Mouse (Mus musculus) stomach, embryonic 15.5 days (tissue): Measurements from ENCODE around the gene Cyp46a1. TPM values are rescaled to one million over a fixed set of nuclear protein-coding genes. Genes with fewer than 3 reads are reported as not detected.

ENCODE experiments used
- ATAC-seq: fragments of 200-750 bp; cut with Nextera tagmentation; 2 replicates; pipeline ENCODE4 v1.8.0; 2017; ENCODE audit warnings: low read depth, moderate number of reproducible peaks, moderate TSS enrichment; ENCODE audit not compliant: insufficient read depth, low FRiP score
- H3K27ac ChIP-seq: fragments of 300-500 bp; sonication (generic); 2 replicates; pipeline ENCODE4 v1.5.1; 2015; ENCODE audit warnings: mild to moderate bottlenecking, inconsistent platforms
- H3K27me3 ChIP-seq: fragments of 300-500 bp; sonication (generic); replicated peaks from 2 replicates; pipeline ENCODE4 v1.6.1; 2015; ENCODE audit warnings: inconsistent platforms
- H3K36me3 ChIP-seq: fragments of 300-500 bp; sonication (generic); 2 replicates; pipeline ENCODE4 v1.6.1; 2015; ENCODE audit warnings: inconsistent platforms
- H3K4me1 ChIP-seq: fragments of 300-500 bp; sonication (generic); 2 replicates; pipeline ENCODE4 v1.6.1; 2015; ENCODE audit warnings: inconsistent platforms
- H3K4me2 ChIP-seq: fragments of 300-500 bp; sonication (generic); 2 replicates; pipeline ENCODE4 v1.6.1; 2015; ENCODE audit warnings: mild to moderate bottlenecking, inconsistent platforms
- H3K4me3 ChIP-seq: fragments of 300-500 bp; sonication (generic); replicated peaks from 2 replicates; pipeline ENCODE4 v1.5.1; 2015; ENCODE audit warnings: inconsistent platforms
- H3K9ac ChIP-seq: fragments of 300-500 bp; sonication (generic); 2 replicates; pipeline ENCODE4 v1.6.1; 2015; ENCODE audit warnings: inconsistent platforms
- H3K9me3 ChIP-seq: fragments of 300-500 bp; sonication (generic); 2 replicates; pipeline ENCODE4 v1.6.1; 2016; ENCODE audit warnings: inconsistent platforms
- WGBS: fragments of 180-500 bp; shearing (Covaris S2); methylation state at CpG from one replicate; pipeline ENCODE4 v1.1.7; 2015; 5-methylcytosine and 5-hydroxymethylcytosine counted together
- polyA plus RNA-seq: library from polyadenylated mRNA; unstranded; fragments of >200 nt; fragmentation: Nextera tagmentation; extraction: Ambion mirVana; gene quantifications from 2 replicates; pipeline ENCODE4 v1.2.1, GENCODE M21; 2015

Gene Cyp46a1
- polyA plus RNA-seq, 1 experiment from 2014 or later = 8.4 TPM

DNA sequence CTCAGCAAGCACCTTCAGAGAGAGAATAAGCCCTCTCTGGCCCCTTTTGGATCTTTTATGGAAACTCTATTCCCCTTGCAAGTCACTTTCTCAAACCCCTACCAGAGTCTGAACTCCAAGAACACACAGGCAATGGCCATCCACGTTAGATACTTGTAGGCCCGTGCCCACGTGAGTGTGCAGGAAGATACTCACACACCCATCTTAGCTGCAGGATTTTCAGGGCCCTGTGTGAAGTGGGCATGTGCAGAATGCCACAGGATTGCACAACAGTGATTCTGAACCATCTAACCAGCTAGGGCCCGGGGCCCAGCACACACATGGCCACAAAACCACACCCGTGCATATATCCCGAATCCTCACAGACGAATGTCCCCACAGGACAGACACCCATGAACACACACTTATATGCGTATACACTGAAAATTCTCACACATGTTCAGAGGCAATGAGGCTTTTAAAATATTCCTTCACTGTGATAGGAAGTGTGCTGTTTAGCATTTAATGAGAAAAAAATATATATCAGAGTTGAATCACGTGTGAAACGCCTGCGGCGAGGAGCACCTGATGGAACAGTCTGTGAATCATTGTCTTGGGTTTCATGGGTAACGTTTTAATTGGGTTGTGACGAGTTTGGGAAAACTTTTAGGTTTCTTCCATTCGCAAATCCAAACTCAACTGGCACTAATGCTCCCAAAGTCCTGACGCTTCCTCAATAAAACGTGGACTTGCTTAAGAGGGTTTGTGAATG, 60.5 kb downstream of the Cyp46a1 start:
- Histone ChIP-seq H3K27me3 (no peaks in the 10 kb centered on the region), H3K36me3 (no peaks in the 10 kb centered on the region), H3K9ac (no peak overlapping the region), H3K9me3 (no peaks in the 10 kb centered on the region), H3K4me1 (peaks cover 17% of the 10 kb centered on the region), H3K4me3 (no peak overlapping the region), H3K4me2 (no peak overlapping the region), H3K27ac (no peak overlapping the region)
- 88% methylated on average over 17 of the region's 17 CpGs for WGBS
- ATAC-seq = no peak

- ATAC-seq = no peak
- H3K9ac ChIP-seq = no peak overlapping the region
- no peaks in the 10 kb centered on the region for H3K36me3 ChIP-seq
- WGBS = 77% methylated on average over 6 of the region's 6 CpGs
- H3K9me3 ChIP-seq = no peaks in the 10 kb centered on the region
- no peak overlapping the region for H3K27ac ChIP-seq
- no peak overlapping the region for H3K4me3 ChIP-seq
- no peak overlapping the region for H3K4me2 ChIP-seq
- H3K4me1 ChIP-seq = peaks cover 17% of the 10 kb centered on the region
- no peaks in the 10 kb centered on the region for H3K27me3 ChIP-seq
These were observed 61.1 kb downstream of the Cyp46a1 start for GRCm38 (mm10) chr12:108395285-108395660.

- H3K9me3 ChIP-seq = no peaks in the 10 kb centered on the region
- 80% methylated on average over 11 of the region's 11 CpGs for WGBS
- no peak for ATAC-seq
These were observed 62.1 kb downstream of the Cyp46a1 start for GRCm38 (mm10) chr12:108396081-108396947.

GRCm38 (mm10) chr12:108398681-108399080, 64.5 kb downstream of the Cyp46a1 start:
- Histone ChIP-seq H3K9me3 (no peaks in the 10 kb centered on the region), H3K4me3 (no peak overlapping the region), H3K4me1 (peaks cover under 1% of the 10 kb centered on the region; the same call in 1 of the 2 replicates), H3K36me3 (no peaks in the 10 kb centered on the region), H3K9ac (no peak overlapping the region), H3K4me2 (no peak overlapping the region), H3K27ac (no peak overlapping the region), H3K27me3 (no peaks in the 10 kb centered on the region)
- no peak for ATAC-seq
- 83% methylated on average over 7 of the region's 7 CpGs for WGBS

More at GRCm38 (mm10) chr12:108396081-108396947, 62.1 kb downstream of the Cyp46a1 start:
- H3K36me3 ChIP-seq = no peaks in the 10 kb centered on the region
- no peak overlapping the region for H3K27ac ChIP-seq
- no peak overlapping the region for H3K4me2 ChIP-seq
- no peak overlapping the region for H3K9ac ChIP-seq
- H3K4me3 ChIP-seq = no peak overlapping the region
- no peaks in the 10 kb centered on the region for H3K27me3 ChIP-seq
- H3K4me1 ChIP-seq = peaks cover 17% of the 10 kb centered on the region

DNA sequence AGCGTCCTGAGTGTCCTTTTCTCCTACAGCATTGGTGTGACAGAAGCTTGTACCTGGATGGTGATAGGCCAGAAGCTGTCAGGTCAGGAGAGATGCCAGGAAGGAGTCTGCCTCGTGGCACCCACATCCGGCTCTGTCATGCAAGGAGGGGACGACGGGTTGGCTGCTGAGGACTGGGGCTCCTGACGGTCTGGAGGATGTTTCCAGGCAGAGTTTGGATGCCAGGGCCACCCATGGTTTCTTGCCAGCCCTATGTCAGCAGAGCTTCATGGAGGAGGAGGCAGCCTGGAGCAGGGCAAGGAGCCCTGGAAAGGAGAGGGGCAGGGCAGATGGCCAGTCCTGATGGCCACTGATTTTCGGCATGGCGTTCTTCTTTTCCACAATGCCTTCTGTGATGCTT, 65.0 kb downstream of the Cyp46a1 start:
- H3K4me2 ChIP-seq = no peak overlapping the region
- no peaks in the 10 kb centered on the region for H3K36me3 ChIP-seq
- no peaks in the 10 kb centered on the region for H3K27me3 ChIP-seq
- no peak overlapping the region for H3K4me3 ChIP-seq
- WGBS = 81% methylated on average over 8 of the region's 8 CpGs
- ATAC-seq = no peak
- peaks cover 2% of the 10 kb centered on the region for H3K4me1 ChIP-seq
- no peak overlapping the region for H3K9ac ChIP-seq
- H3K9me3 ChIP-seq = no peaks in the 10 kb centered on the region
- no peak overlapping the region for H3K27ac ChIP-seq

- Histone ChIP-seq H3K4me1 (peaks cover 8% of the 10 kb centered on the region), H3K27ac (no peak overlapping the region), H3K4me3 (no peak overlapping the region), H3K9ac (no peak overlapping the region), H3K27me3 (no peaks in the 10 kb centered on the region), H3K4me2 (no peak overlapping the region), H3K36me3 (no peaks in the 10 kb centered on the region), H3K9me3 (no peaks in the 10 kb centered on the region)
- ATAC-seq = no peak
- WGBS = 69% methylated on average over 8 of the region's 8 CpGs
These were observed 66.8 kb downstream of the Cyp46a1 start for GRCm38 (mm10) chr12:108400951-108401350.

GRCm38 (mm10) chr12:108403957-108404356, 69.8 kb downstream of the Cyp46a1 start:
- Histone ChIP-seq H3K4me2 (no peak overlapping the region), H3K36me3 (no peaks in the 10 kb centered on the region), H3K4me3 (no peak overlapping the region), H3K9me3 (no peaks in the 10 kb centered on the region), H3K4me1 (peaks cover 11% of the 10 kb centered on the region), H3K27ac (peak overlapping the region; percentile 65), H3K9ac (no peak overlapping the region), H3K27me3 (no peaks in the 10 kb centered on the region)
- peak; percentile 84 for ATAC-seq
- 15% methylated on average over 6 of the region's 6 CpGs for WGBS

DNA sequence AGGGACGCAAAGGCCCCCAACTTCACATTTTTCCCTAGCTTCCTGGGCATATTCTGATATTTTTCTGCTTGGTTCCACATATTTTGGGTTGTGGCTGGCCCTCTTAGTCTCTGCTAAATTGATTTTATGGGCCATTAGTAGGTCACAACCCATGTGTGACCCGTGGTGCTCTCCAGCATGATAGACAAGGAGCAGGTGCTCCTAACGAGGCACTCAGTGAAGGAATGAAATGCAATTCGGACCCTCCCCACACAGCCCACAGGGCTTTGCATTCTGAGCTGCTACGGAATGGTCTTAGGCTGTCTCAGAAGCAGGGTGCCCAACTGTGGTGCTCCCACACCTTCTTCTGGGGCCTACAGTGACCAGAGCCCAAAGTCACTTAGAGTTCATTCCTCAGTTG, 74.9 kb downstream of the Cyp46a1 start:
- Histone ChIP-seq H3K9me3 (no peaks in the 10 kb centered on the region), H3K27ac (no peak overlapping the region), H3K4me3 (no peak overlapping the region), H3K4me2 (no peak overlapping the region), H3K36me3 (no peaks in the 10 kb centered on the region), H3K9ac (no peak overlapping the region), H3K27me3 (no peaks in the 10 kb centered on the region), H3K4me1 (peaks cover 10% of the 10 kb centered on the region)
- no peak for ATAC-seq
- 64% methylated on average over 5 of the region's 5 CpGs for WGBS

DNA sequence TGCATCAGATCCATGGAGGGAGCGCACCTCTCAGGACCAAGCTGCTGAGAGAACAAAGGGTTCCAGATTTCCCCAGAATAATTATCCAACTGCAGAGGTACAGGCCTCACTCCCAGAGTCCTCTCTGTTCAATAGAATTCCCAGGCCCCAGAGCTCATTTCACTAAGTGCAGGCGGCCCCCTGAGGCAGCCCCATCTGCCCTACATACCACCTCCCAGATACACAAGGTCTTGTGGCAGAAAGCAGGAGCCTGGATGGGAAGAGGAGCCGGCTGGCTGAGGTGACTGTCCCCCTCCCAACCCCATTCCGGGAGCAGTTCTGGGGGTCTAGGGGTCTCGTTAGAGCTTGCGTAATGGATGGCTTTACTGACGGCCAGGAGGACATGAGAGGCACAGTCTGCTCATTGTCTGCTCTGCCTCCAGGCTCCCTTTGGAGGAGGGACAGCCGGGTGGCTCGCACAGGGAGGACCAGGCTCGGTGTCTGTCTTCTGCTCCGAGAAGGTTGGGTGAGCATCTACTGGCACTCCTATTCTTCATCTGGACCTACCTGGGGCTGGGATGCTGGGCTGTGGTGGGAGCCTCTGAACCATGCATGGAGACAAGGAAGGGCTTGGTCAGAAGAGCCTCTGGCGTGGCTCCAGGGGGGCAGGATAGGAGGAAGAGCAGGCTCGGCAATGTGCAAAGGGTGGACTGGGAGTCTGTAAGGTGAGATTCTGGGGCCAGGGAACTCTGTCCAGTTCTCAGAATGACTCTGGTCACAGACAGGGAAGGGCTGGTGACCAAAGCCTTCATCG, 76.4 kb downstream of the Cyp46a1 start:
- Histone ChIP-seq H3K9ac (no peak overlapping the region), H3K9me3 (no peaks in the 10 kb centered on the region), H3K27me3 (no peaks in the 10 kb centered on the region), H3K4me3 (no peak overlapping the region), H3K4me2 (no peak overlapping the region), H3K36me3 (no peaks in the 10 kb centered on the region), H3K4me1 (peaks cover 3% of the 10 kb centered on the region; the same call in 1 of the 2 replicates), H3K27ac (no peak overlapping the region)
- ATAC-seq = no peak
- WGBS = 57% methylated on average over 14 of the region's 14 CpGs
